Mouse (Mus musculus): ENCODE data around the gene Olfr329-ps.
"Not testable (repeated sequence)": the region's sequence is repeated elsewhere in the genome, so short reads cannot be mapped to it uniquely, and the experiment has no call there.

- TF ChIP-seq HCFC1 (IDR thresholded peaks at IDR 0.05; ENCODE audit: borderline replicate concordance, insufficient read depth, low read length); ZC3H11A (IDR thresholded peaks at IDR 0.05; ENCODE audit: borderline replicate concordance, low read depth, low read length): not testable (repeated sequence)
These were observed 27.3 kb downstream of the Olfr329-ps start for GRCm38 (mm10) chr11:58518916-58519315.

All from ES-E14 (cell line).